Mouse (Mus musculus) forebrain, embryonic 11.5 days (tissue): Measurements from ENCODE around the gene Obscn. TPM values are rescaled to one million over a fixed set of nuclear protein-coding genes. Genes with fewer than 3 reads are reported as not detected.
A peak's percentile ranks its signal among the peaks of the same experiment; 100 is the strongest.

ENCODE experiments used
- ATAC-seq: fragments of 200-750 bp; cut with Nextera tagmentation; replicated peaks from 2 replicates; pipeline ENCODE4 v1.8.0; 2017; ENCODE audit warnings: moderate TSS enrichment; ENCODE audit not compliant: low FRiP score
- DNase-seq: peaks from one replicate; pipeline ENCODE4 v3.0.0-alpha.2; 2017; ENCODE audit warnings: low spot score
- H3K27ac ChIP-seq: fragments of 300-500 bp; sonication (generic); 2 replicates; pipeline ENCODE4 v1.5.1; 2014; ENCODE audit warnings: low read depth, low read length
- H3K27me3 ChIP-seq: fragments of 300-500 bp; sonication (generic); 2 replicates; pipeline ENCODE4 v1.6.1; 2014; ENCODE audit warnings: mild to moderate bottlenecking, low read length, mixed read lengths; ENCODE audit not compliant: control insufficient read depth, insufficient read depth
- H3K36me3 ChIP-seq: fragments of 300-500 bp; sonication (generic); 2 replicates; pipeline ENCODE4 v1.6.1; 2014; ENCODE audit warnings: mild to moderate bottlenecking, low read length, moderate library complexity, mixed read lengths; ENCODE audit not compliant: control insufficient read depth, insufficient read depth
- H3K4me1 ChIP-seq: fragments of 300-500 bp; sonication (generic); replicated peaks from 2 replicates; pipeline ENCODE4 v1.6.1; 2014; ENCODE audit warnings: low read length, mixed read lengths; ENCODE audit not compliant: control insufficient read depth, insufficient read depth
- H3K4me2 ChIP-seq: fragments of 300-500 bp; sonication (generic); 2 replicates; pipeline ENCODE4 v1.6.1; 2014; ENCODE audit warnings: low read depth, mild to moderate bottlenecking, low read length, moderate library complexity, mixed read lengths; ENCODE audit not compliant: severe bottlenecking
- H3K4me3 ChIP-seq: fragments of 300-500 bp; sonication (generic); 2 replicates; pipeline ENCODE4 v1.5.1; 2014; ENCODE audit warnings: low read depth, low read length
- H3K9ac ChIP-seq: fragments of 300-500 bp; sonication (generic); 2 replicates; pipeline ENCODE4 v1.6.1; 2014; ENCODE audit warnings: low read length
- H3K9me3 ChIP-seq: fragments of 300-500 bp; sonication (generic); 2 replicates; pipeline ENCODE4 v1.6.1; 2016; ENCODE audit warnings: low read length, mixed read lengths; ENCODE audit not compliant: control insufficient read depth
- WGBS: fragments of 180-500 bp; shearing (Covaris S2); extraction: QIAGEN DNeasy Blood & Tissue Kit; methylation state at CpG from one replicate; pipeline ENCODE4 v1.1.7; 2014; 5-methylcytosine and 5-hydroxymethylcytosine counted together
- polyA plus RNA-seq: library from polyadenylated mRNA; unstranded; fragments of >200 nt; fragmentation: Nextera tagmentation; extraction: Ambion mirVana; gene quantifications from 2 replicates; pipeline ENCODE4 v1.2.1, GENCODE M21; 2014

Gene Obscn
- polyA plus RNA-seq, 1 experiment from 2014 or later: 0.04 TPM

GRCm38 (mm10) chr11:59155900-59156299, 19.7 kb upstream of the Obscn start:
- H3K36me3 ChIP-seq: no peaks in the 10 kb centered on the region
- DNase-seq: no peak
- H3K27me3 ChIP-seq: no peaks in the 10 kb centered on the region
- H3K9me3 ChIP-seq: no peaks in the 10 kb centered on the region
- no peak overlapping the region for H3K9ac ChIP-seq
- H3K4me3 ChIP-seq: no peak overlapping the region
- H3K4me1 ChIP-seq: no peaks in the 10 kb centered on the region
- H3K27ac ChIP-seq: no peak overlapping the region
- 92% methylated on average over 5 of the region's 5 CpGs for WGBS
- H3K4me2 ChIP-seq: no peak overlapping the region
- no peak for ATAC-seq

GRCm38 (mm10) chr11:59154220-59154619, 18.0 kb upstream of the Obscn start:
- H3K27me3 ChIP-seq: no peaks in the 10 kb centered on the region
- no peak overlapping the region for H3K27ac ChIP-seq
- H3K9ac ChIP-seq: no peak overlapping the region
- no peaks in the 10 kb centered on the region for H3K36me3 ChIP-seq
- WGBS: 97% methylated on average over 7 of the region's 7 CpGs
- H3K4me3 ChIP-seq: no peak overlapping the region
- DNase-seq (no peak), ATAC-seq (no peak)
- H3K4me1 ChIP-seq: no peaks in the 10 kb centered on the region
- H3K9me3 ChIP-seq: no peaks in the 10 kb centered on the region
- H3K4me2 ChIP-seq: no peak overlapping the region

GRCm38 (mm10) chr11:59151729-59152128, 15.5 kb upstream of the Obscn start:
- H3K4me1 ChIP-seq: no peaks in the 10 kb centered on the region
- ATAC-seq (no peak), DNase-seq (no peak)
- H3K4me2 ChIP-seq: no peak overlapping the region
- 23% methylated on average over 3 of the region's 3 CpGs for WGBS
- H3K9ac ChIP-seq: no peak overlapping the region
- H3K4me3 ChIP-seq: no peak overlapping the region
- no peaks in the 10 kb centered on the region for H3K36me3 ChIP-seq
- H3K27ac ChIP-seq: no peak overlapping the region
- H3K27me3 ChIP-seq: no peaks in the 10 kb centered on the region
- H3K9me3 ChIP-seq: no peaks in the 10 kb centered on the region

- no peak for DNase-seq
- no peaks in the 10 kb centered on the region for H3K27me3 ChIP-seq
- H3K4me2 ChIP-seq: no peak overlapping the region
- H3K4me3 ChIP-seq: no peak overlapping the region
- no peak overlapping the region for H3K27ac ChIP-seq
- H3K9me3 ChIP-seq: no peaks in the 10 kb centered on the region
- ATAC-seq: no peak
- H3K4me1 ChIP-seq: no peaks in the 10 kb centered on the region
- H3K36me3 ChIP-seq: no peaks in the 10 kb centered on the region
- no peak overlapping the region for H3K9ac ChIP-seq
- WGBS: 80% methylated on average over 3 of the region's 3 CpGs
Observed at GRCm38 (mm10) chr11:59149302-59149701, 13.1 kb upstream of the Obscn start.

GRCm38 (mm10) chr11:59142962-59143361, 6.8 kb upstream of the Obscn start:
- Histone ChIP-seq H3K4me1 (no peaks in the 10 kb centered on the region), H3K27me3 (no peaks in the 10 kb centered on the region), H3K27ac (no peak overlapping the region), H3K4me2 (no peak overlapping the region), H3K36me3 (no peaks in the 10 kb centered on the region), H3K9ac (no peak overlapping the region), H3K4me3 (no peak overlapping the region), H3K9me3 (no peaks in the 10 kb centered on the region)
- no peak for DNase-seq
- ATAC-seq: no peak
- 82% methylated on average over 5 of the region's 5 CpGs for WGBS

GRCm38 (mm10) chr11:59141772-59142370, 5.7 kb upstream of the Obscn start:
- 11% methylated on average over 14 of the region's 14 CpGs for WGBS
- no peak overlapping the region for H3K27ac ChIP-seq
- H3K9ac ChIP-seq: no peak overlapping the region
- H3K4me2 ChIP-seq: no peak overlapping the region
- no peaks in the 10 kb centered on the region for H3K36me3 ChIP-seq
- ATAC-seq: no peak
- H3K4me3 ChIP-seq: no peak overlapping the region
- DNase-seq: peak; percentile 70
- H3K4me1 ChIP-seq: no peaks in the 10 kb centered on the region
- H3K9me3 ChIP-seq: no peaks in the 10 kb centered on the region
- H3K27me3 ChIP-seq: peaks cover 9% of the 10 kb centered on the region

GRCm38 (mm10) chr11:59138537-59139486, 2.6 kb upstream of the Obscn start:
- H3K27me3 ChIP-seq: peaks cover 39% of the 10 kb centered on the region
- DNase-seq: no peak
- H3K9me3 ChIP-seq: no peaks in the 10 kb centered on the region
- no peak for ATAC-seq
- no peak overlapping the region for H3K4me3 ChIP-seq
- WGBS: 64% methylated on average over 19 of the region's 19 CpGs
- H3K36me3 ChIP-seq: no peaks in the 10 kb centered on the region
- peaks cover 2% of the 10 kb centered on the region; the same call in 1 of the 2 replicates for H3K4me1 ChIP-seq
- no peak overlapping the region for H3K9ac ChIP-seq
- H3K27ac ChIP-seq: no peak overlapping the region
- H3K4me2 ChIP-seq: no peak overlapping the region

GRCm38 (mm10) chr11:59136994-59137706, 948 bp upstream of the Obscn start:
- Histone ChIP-seq H3K9me3 (no peaks in the 10 kb centered on the region), H3K4me3 (no peak overlapping the region), H3K36me3 (no peaks in the 10 kb centered on the region), H3K4me2 (no peak overlapping the region), H3K4me1 (peaks cover 2% of the 10 kb centered on the region; the same call in 1 of the 2 replicates), H3K9ac (no peak overlapping the region), H3K27me3 (peaks cover 42% of the 10 kb centered on the region), H3K27ac (no peak overlapping the region)
- 50% methylated on average over 12 of the region's 12 CpGs for WGBS
- ATAC-seq: no peak
- DNase-seq: no peak
